Mouse (Mus musculus): ENCODE measurements around the gene Nrp2. TPM values are rescaled to one million over a fixed set of nuclear protein-coding genes. Genes with fewer than 3 reads are reported as not detected.

Gene Nrp2
- polyA plus RNA-seq, 1 experiment from 2014 or later, result 13.3 TPM

- no peak for ATAC-seq (ENCODE audit: low read depth)
Measured at GRCm38 (mm10) chr1:62738165-62738564, 35.1 kb downstream of the Nrp2 start.

GRCm38 (mm10) chr1:62742092-62742491, 39.0 kb downstream of the Nrp2 start:
- no peak overlapping the region for H3K9ac ChIP-seq (ENCODE audit: low read length)
- H3K27ac ChIP-seq (ENCODE audit: low read length), result no peak overlapping the region
- no peaks in the 10 kb centered on the region for H3K27me3 ChIP-seq (ENCODE audit: control insufficient read depth, insufficient read depth, low read depth, low read length)
- no peaks in the 10 kb centered on the region for H3K9me3 ChIP-seq (ENCODE audit: control insufficient read depth, low read length)
- 27% methylated on average over 3 of the region's 3 CpGs for WGBS
- H3K4me3 ChIP-seq (ENCODE audit: low read length), result no peak overlapping the region
- H3K4me1 ChIP-seq (replicated peaks; ENCODE audit: control insufficient read depth, insufficient read depth, low read length), result peaks cover 3% of the 10 kb centered on the region; the same call in 1 of the 2 replicates
- no peak overlapping the region for H3K4me2 ChIP-seq (ENCODE audit: low read depth, low read length)
- peaks cover 3% of the 10 kb centered on the region; the same call in 1 of the 2 replicates for H3K36me3 ChIP-seq (ENCODE audit: control insufficient read depth, insufficient read depth, low read length)
- ATAC-seq (ENCODE audit: low read depth), result peak; percentile 88

More at GRCm38 (mm10) chr1:62738165-62738564, 35.1 kb downstream of the Nrp2 start:
- Histone ChIP-seq H3K27ac (ENCODE audit: low read length) (no peak overlapping the region), H3K27me3 (ENCODE audit: control insufficient read depth, insufficient read depth, low read depth, low read length) (no peaks in the 10 kb centered on the region), H3K36me3 (ENCODE audit: control insufficient read depth, insufficient read depth, low read length) (0 out of 2 replicates have a peak, but pooled peaks cover 3% of the 10 kb centered on the region), H3K4me1 (replicated peaks; ENCODE audit: control insufficient read depth, insufficient read depth, low read length) (peaks cover 3% of the 10 kb centered on the region; the same call in 1 of the 2 replicates), H3K4me3 (ENCODE audit: low read length) (no peak overlapping the region), H3K9me3 (ENCODE audit: control insufficient read depth, low read length) (no peaks in the 10 kb centered on the region), H3K9ac (ENCODE audit: low read length) (no peak overlapping the region), H3K4me2 (ENCODE audit: low read depth, low read length) (no peak overlapping the region)
- 84% methylated on average over 11 of the region's 11 CpGs for WGBS

GRCm38 (mm10) chr1:62743064-62743694, 40.1 kb downstream of the Nrp2 start:
- H3K9ac ChIP-seq (ENCODE audit: low read length), result no peak overlapping the region
- WGBS, result 40% methylated on average over 8 of the region's 8 CpGs
- no peak for ATAC-seq (ENCODE audit: low read depth)
- H3K4me3 ChIP-seq (ENCODE audit: low read length), result no peak overlapping the region
- no peak overlapping the region for H3K27ac ChIP-seq (ENCODE audit: low read length)
- no peak overlapping the region for H3K4me2 ChIP-seq (ENCODE audit: low read depth, low read length)
- peaks cover 3% of the 10 kb centered on the region; the same call in 1 of the 2 replicates for H3K36me3 ChIP-seq (ENCODE audit: control insufficient read depth, insufficient read depth, low read length)
- no peaks in the 10 kb centered on the region for H3K9me3 ChIP-seq (ENCODE audit: control insufficient read depth, low read length)
- no peaks in the 10 kb centered on the region for H3K27me3 ChIP-seq (ENCODE audit: control insufficient read depth, insufficient read depth, low read depth, low read length)
- peaks cover 11% of the 10 kb centered on the region; the same call in 1 of the 2 replicates for H3K4me1 ChIP-seq (replicated peaks; ENCODE audit: control insufficient read depth, insufficient read depth, low read length)

- Histone ChIP-seq H3K27me3 (ENCODE audit: control insufficient read depth, insufficient read depth, low read depth, low read length) (no peaks in the 10 kb centered on the region), H3K36me3 (ENCODE audit: control insufficient read depth, insufficient read depth, low read length) (peaks cover 3% of the 10 kb centered on the region; the same call in 1 of the 2 replicates), H3K9ac (ENCODE audit: low read length) (no peak overlapping the region), H3K4me2 (ENCODE audit: low read depth, low read length) (no peak overlapping the region), H3K4me1 (replicated peaks; ENCODE audit: control insufficient read depth, insufficient read depth, low read length) (peaks cover 12% of the 10 kb centered on the region), H3K27ac (ENCODE audit: low read length) (no peak overlapping the region), H3K9me3 (ENCODE audit: control insufficient read depth, low read length) (no peaks in the 10 kb centered on the region), H3K4me3 (ENCODE audit: low read length) (no peak overlapping the region)
- no peak for ATAC-seq (ENCODE audit: low read depth)
- 94% methylated on average over 8 of the region's 8 CpGs for WGBS
Measured at GRCm38 (mm10) chr1:62745889-62746288, 42.8 kb downstream of the Nrp2 start.

GRCm38 (mm10) chr1:62747421-62748111, 44.5 kb downstream of the Nrp2 start:
- H3K36me3 ChIP-seq (ENCODE audit: control insufficient read depth, insufficient read depth, low read length), result peaks cover 3% of the 10 kb centered on the region; the same call in 1 of the 2 replicates
- H3K9ac ChIP-seq (ENCODE audit: low read length), result no peak overlapping the region
- H3K4me1 ChIP-seq (replicated peaks; ENCODE audit: control insufficient read depth, insufficient read depth, low read length), result peaks cover 19% of the 10 kb centered on the region
- H3K9me3 ChIP-seq (ENCODE audit: control insufficient read depth, low read length), result no peaks in the 10 kb centered on the region
- no peak overlapping the region for H3K4me2 ChIP-seq (ENCODE audit: low read depth, low read length)
- ATAC-seq (ENCODE audit: low read depth), result peak; percentile 29; the same call in 1 of the 2 replicates
- no peak overlapping the region for H3K27ac ChIP-seq (ENCODE audit: low read length)
- H3K27me3 ChIP-seq (ENCODE audit: control insufficient read depth, insufficient read depth, low read depth, low read length), result no peaks in the 10 kb centered on the region
- WGBS, result 25% methylated on average over 10 of the region's 10 CpGs
- no peak overlapping the region for H3K4me3 ChIP-seq (ENCODE audit: low read length)

- Histone ChIP-seq H3K4me1 (replicated peaks; ENCODE audit: control insufficient read depth, insufficient read depth, low read length) (peaks cover 22% of the 10 kb centered on the region), H3K9ac (ENCODE audit: low read length) (no peak overlapping the region), H3K27ac (ENCODE audit: low read length) (no peak overlapping the region), H3K27me3 (ENCODE audit: control insufficient read depth, insufficient read depth, low read depth, low read length) (no peaks in the 10 kb centered on the region), H3K9me3 (ENCODE audit: control insufficient read depth, low read length) (no peaks in the 10 kb centered on the region), H3K4me2 (ENCODE audit: low read depth, low read length) (no peak overlapping the region), H3K36me3 (ENCODE audit: control insufficient read depth, insufficient read depth, low read length) (peaks cover 3% of the 10 kb centered on the region; the same call in 1 of the 2 replicates), H3K4me3 (ENCODE audit: low read length) (no peak overlapping the region)
- WGBS, result 82% methylated on average over 3 of the region's 3 CpGs
- ATAC-seq (ENCODE audit: low read depth), result no peak
Measured at GRCm38 (mm10) chr1:62748361-62748760, 45.3 kb downstream of the Nrp2 start.

GRCm38 (mm10) chr1:62749716-62750115, 46.6 kb downstream of the Nrp2 start:
- no peak for ATAC-seq (ENCODE audit: low read depth)
- no peak overlapping the region for H3K27ac ChIP-seq (ENCODE audit: low read length)
- H3K27me3 ChIP-seq (ENCODE audit: control insufficient read depth, insufficient read depth, low read depth, low read length), result no peaks in the 10 kb centered on the region
- peaks cover 3% of the 10 kb centered on the region; the same call in 1 of the 2 replicates for H3K36me3 ChIP-seq (ENCODE audit: control insufficient read depth, insufficient read depth, low read length)
- peaks cover 22% of the 10 kb centered on the region for H3K4me1 ChIP-seq (replicated peaks; ENCODE audit: control insufficient read depth, insufficient read depth, low read length)
- no peak overlapping the region for H3K4me3 ChIP-seq (ENCODE audit: low read length)
- H3K9me3 ChIP-seq (ENCODE audit: control insufficient read depth, low read length), result no peaks in the 10 kb centered on the region
- 90% methylated on average over 14 of the region's 14 CpGs for WGBS
- H3K4me2 ChIP-seq (ENCODE audit: low read depth, low read length), result no peak overlapping the region
- H3K9ac ChIP-seq (ENCODE audit: low read length), result no peak overlapping the region

GRCm38 (mm10) chr1:62750408-62751008, 47.4 kb downstream of the Nrp2 start:
- Histone ChIP-seq H3K4me2 (ENCODE audit: low read depth, low read length) (no peak overlapping the region), H3K27ac (ENCODE audit: low read length) (no peak overlapping the region), H3K9ac (ENCODE audit: low read length) (no peak overlapping the region), H3K4me1 (replicated peaks; ENCODE audit: control insufficient read depth, insufficient read depth, low read length) (peaks cover 22% of the 10 kb centered on the region), H3K4me3 (ENCODE audit: low read length) (no peak overlapping the region), H3K9me3 (ENCODE audit: control insufficient read depth, low read length) (no peaks in the 10 kb centered on the region), H3K36me3 (ENCODE audit: control insufficient read depth, insufficient read depth, low read length) (peaks cover 3% of the 10 kb centered on the region; the same call in 1 of the 2 replicates), H3K27me3 (ENCODE audit: control insufficient read depth, insufficient read depth, low read depth, low read length) (no peaks in the 10 kb centered on the region)
- 75% methylated on average over 5 of the region's 5 CpGs for whole genome bisulfite sequencing
- no peak for ATAC-seq (ENCODE audit: low read depth)

All from lung, embryonic 16.5 days (tissue).